Mouse (Mus musculus) MEL (cell line): ENCODE data around the gene Wwc1. TPM values are rescaled to one million over a fixed set of nuclear protein-coding genes. Genes with fewer than 3 reads are reported as not detected.

Experiments
- DNase-seq: peaks from one replicate; pipeline ENCODE4 v3.0.0; 2011; ENCODE audit warnings: low read depth, low spot score
- H3K27ac ChIP-seq: 2 replicates; pipeline ENCODE4 v1.5.1; 2012; ENCODE audit warnings: low read depth, mild to moderate bottlenecking, control low read depth, low read length, moderate library complexity; ENCODE audit not compliant: control insufficient read depth
- H3K27me3 ChIP-seq, 2 experiments: fragments of 150-350 bp in 1 of 2; sonication (generic) in 1 of 2; 2 replicates each; pipeline ENCODE4 v1.6.1; 2012; ENCODE audit warnings: low read length in 2 of 2, mild to moderate bottlenecking in 2 of 2, improper control_type of control experiment in 1 of 2, moderate library complexity in 1 of 2; ENCODE audit not compliant: insufficient read depth in 2 of 2, control insufficient read depth in 1 of 2
- H3K36me3 ChIP-seq, 2 experiments: 2 replicates each; pipeline ENCODE4 v1.6.1; 2012 to 2014; ENCODE audit warnings: low read length in 2 of 2, improper control_type of control experiment in 1 of 2, inconsistent platforms in 1 of 2, mild to moderate bottlenecking in 1 of 2; ENCODE audit not compliant: insufficient read depth in 2 of 2, control insufficient read depth in 1 of 2
- H3K4me1 ChIP-seq, 2 experiments: fragments of 150-350 bp in 1 of 2; sonication (generic) in 1 of 2; 2 replicates each; pipeline ENCODE4 v1.6.1; 2012; ENCODE audit warnings: low read length in 2 of 2, improper control_type of control experiment in 1 of 2, mild to moderate bottlenecking in 1 of 2; ENCODE audit not compliant: insufficient read depth in 2 of 2, control insufficient read depth in 1 of 2
- H3K4me3 ChIP-seq, 2 experiments: fragments of 150-350 bp in 1 of 2; sonication (generic) in 1 of 2; 2 replicates each; pipeline ENCODE4 v1.5.1; 2012; ENCODE audit warnings: low read depth in 2 of 2, low read length in 2 of 2, mild to moderate bottlenecking in 2 of 2, moderate library complexity in 2 of 2, control low read depth in 1 of 2, improper control_type of control experiment in 1 of 2; ENCODE audit not compliant: control insufficient read depth in 1 of 2, insufficient read depth in 1 of 2
- H3K79me2 ChIP-seq: 2 replicates; pipeline ENCODE4 v1.6.1; 2012; ENCODE audit warnings: mild to moderate bottlenecking, low read length, moderate library complexity; ENCODE audit not compliant: control insufficient read depth, poor library complexity, insufficient read depth
- H3K9ac ChIP-seq: 2 replicates; pipeline ENCODE4 v1.6.1; 2012; ENCODE audit warnings: low read depth, mild to moderate bottlenecking, control low read depth, low read length, moderate library complexity; ENCODE audit not compliant: control insufficient read depth, poor library complexity, severe bottlenecking
- H3K9me3 ChIP-seq: fragments of 150-350 bp; sonication (generic); replicated peaks from 2 replicates; pipeline ENCODE4 v1.6.1; 2012; ENCODE audit warnings: mild to moderate bottlenecking, low read length, improper control_type of control experiment, moderate library complexity; ENCODE audit not compliant: insufficient read depth
- CHD1 ChIP-seq: IDR thresholded peaks from 2 replicates; pipeline ENCODE4 v1.6.1; 2012; ENCODE audit warnings: low read depth, mild to moderate bottlenecking, inconsistent platforms, low read length, improper control_type of control experiment
- CHD2 ChIP-seq: IDR thresholded peaks from 2 replicates; pipeline ENCODE4 v1.6.1; 2011; ENCODE audit warnings: low read length, improper control_type of control experiment
- CTCF ChIP-seq, 3 experiments: IDR thresholded peaks in 2 of 3; conservative IDR thresholded peaks in 1 of 3; 2 replicates each; pipeline ENCODE4 v1.5.1; 2011 to 2012; ENCODE audit warnings: low read length in 3 of 3, low read depth in 2 of 3, mild to moderate bottlenecking in 2 of 3, improper control_type of control experiment in 1 of 3, inconsistent platforms in 1 of 3, mixed read lengths in 1 of 3, moderate library complexity in 1 of 3; ENCODE audit not compliant: control insufficient read depth in 1 of 3, insufficient read depth in 1 of 3, poor library complexity in 1 of 3, severe bottlenecking in 1 of 3
- ELF1 ChIP-seq: IDR thresholded peaks from 2 replicates; pipeline ENCODE4 v1.6.1; 2014; ENCODE audit warnings: low read depth, mild to moderate bottlenecking, inconsistent platforms, low read length, improper control_type of control experiment, moderate library complexity
- EP300 ChIP-seq, 2 experiments: IDR thresholded peaks; 2 replicates each; pipeline ENCODE4 v1.6.1; 2011; ENCODE audit warnings: improper control_type of control experiment in 2 of 2, low read length in 2 of 2, low read depth in 1 of 2, mild to moderate bottlenecking in 1 of 2
- ETS1 ChIP-seq: IDR thresholded peaks from 2 replicates; pipeline ENCODE4 v1.6.1; 2012; ENCODE audit warnings: low read depth, mild to moderate bottlenecking, inconsistent platforms, low read length, improper control_type of control experiment, moderate library complexity
- GABPA ChIP-seq: IDR thresholded peaks from 2 replicates; pipeline ENCODE4 v1.6.1; 2012; ENCODE audit warnings: low read depth, mild to moderate bottlenecking, inconsistent platforms, low read length, improper control_type of control experiment, moderate library complexity
- KAT2A ChIP-seq: conservative IDR thresholded peaks from 2 replicates; pipeline ENCODE4 v1.6.1; 2012; ENCODE audit warnings: low read depth, low read length, improper control_type of control experiment, inconsistent platforms
- MAX ChIP-seq: IDR thresholded peaks from 2 replicates; pipeline ENCODE4 v1.6.1; 2011; ENCODE audit warnings: low read length, improper control_type of control experiment
- MAZ ChIP-seq: IDR thresholded peaks from 2 replicates; pipeline ENCODE4 v1.6.1; 2012; ENCODE audit warnings: low read depth, mild to moderate bottlenecking, inconsistent platforms, low read length, improper control_type of control experiment
- MXI1 ChIP-seq: IDR thresholded peaks from 2 replicates; pipeline ENCODE4 v1.6.1; 2011; ENCODE audit warnings: mild to moderate bottlenecking, low read depth, low read length, improper control_type of control experiment
- MYC ChIP-seq: IDR thresholded peaks from 2 replicates; pipeline ENCODE4 v1.6.1; 2011; ENCODE audit warnings: low read depth, mild to moderate bottlenecking, low read length, improper control_type of control experiment, moderate library complexity
- NRF1 ChIP-seq: IDR thresholded peaks from 2 replicates; pipeline ENCODE4 v1.6.1; 2014; ENCODE audit warnings: low read depth, mild to moderate bottlenecking, inconsistent platforms, low read length, improper control_type of control experiment, moderate library complexity; ENCODE audit not compliant: poor library complexity, insufficient read depth, severe bottlenecking
- POLR2A ChIP-seq, 2 experiments: IDR thresholded peaks; 2 replicates each; pipeline ENCODE4 v1.6.1; 2011 to 2012; ENCODE audit warnings: low read length in 2 of 2, mild to moderate bottlenecking in 2 of 2, control low read depth in 1 of 2, improper control_type of control experiment in 1 of 2, low read depth in 1 of 2, moderate library complexity in 1 of 2; ENCODE audit not compliant: control insufficient read depth in 1 of 2, insufficient read depth in 1 of 2, poor library complexity in 1 of 2
- POLR2AphosphoS2 ChIP-seq: IDR thresholded peaks from 2 replicates; pipeline ENCODE4 v1.6.1; 2011; ENCODE audit warnings: low read length, improper control_type of control experiment
- POLR2AphosphoS5 ChIP-seq: IDR thresholded peaks from 2 replicates; pipeline ENCODE4 v1.6.1; 2012; ENCODE audit warnings: low read depth, borderline replicate concordance, mild to moderate bottlenecking, inconsistent platforms, low read length, moderate library complexity, mixed read lengths
- RAD21 ChIP-seq: IDR thresholded peaks from 2 replicates; pipeline ENCODE4 v1.6.1; 2011; ENCODE audit warnings: mild to moderate bottlenecking, low read depth, low read length, improper control_type of control experiment
- RCOR1 ChIP-seq: IDR thresholded peaks from 2 replicates; pipeline ENCODE4 v1.6.1; 2012; ENCODE audit warnings: low read depth, mild to moderate bottlenecking, inconsistent platforms, low read length, improper control_type of control experiment
- SIN3A ChIP-seq: IDR thresholded peaks from 2 replicates; pipeline ENCODE4 v1.6.1; 2012; ENCODE audit warnings: low read length, improper control_type of control experiment, inconsistent platforms
- SMC3 ChIP-seq: IDR thresholded peaks from 2 replicates; pipeline ENCODE4 v1.6.1; 2011; ENCODE audit warnings: low read depth, low read length, improper control_type of control experiment
- TBP ChIP-seq: IDR thresholded peaks from 2 replicates; pipeline ENCODE4 v1.8.0; 2011; ENCODE audit warnings: low read depth, low read length, improper control_type of control experiment
- TCF12 ChIP-seq: IDR thresholded peaks from 2 replicates; pipeline ENCODE4 v1.6.1; 2014; ENCODE audit warnings: low read depth, mild to moderate bottlenecking, inconsistent platforms, low read length, improper control_type of control experiment, moderate library complexity
- UBTF ChIP-seq: IDR thresholded peaks from 2 replicates; pipeline ENCODE4 v1.6.1; 2012; ENCODE audit warnings: low read depth, mild to moderate bottlenecking, inconsistent platforms, low read length, improper control_type of control experiment, moderate library complexity, borderline replicate concordance; ENCODE audit not compliant: insufficient read depth
- USF1 ChIP-seq: IDR thresholded peaks from 2 replicates; pipeline ENCODE4 v1.6.1; 2014; ENCODE audit warnings: low read depth, mild to moderate bottlenecking, inconsistent platforms, low read length, improper control_type of control experiment, moderate library complexity
- USF2 ChIP-seq, 2 experiments: IDR thresholded peaks; 2 replicates each; pipeline ENCODE4 v1.6.1; 2011 to 2012; ENCODE audit warnings: improper control_type of control experiment in 2 of 2, low read length in 2 of 2, borderline replicate concordance in 1 of 2, inconsistent platforms in 1 of 2, low read depth in 1 of 2, mild to moderate bottlenecking in 1 of 2; ENCODE audit not compliant: insufficient read depth in 1 of 2
- ZKSCAN1 ChIP-seq: IDR thresholded peaks from 2 replicates; pipeline ENCODE4 v1.6.1; 2012; ENCODE audit warnings: low read depth, mild to moderate bottlenecking, inconsistent platforms, low read length, improper control_type of control experiment, moderate library complexity
- ZNF384 ChIP-seq: IDR thresholded peaks from 2 replicates; pipeline ENCODE4 v1.6.1; 2012; ENCODE audit warnings: low read depth, mild to moderate bottlenecking, inconsistent platforms, low read length, improper control_type of control experiment
- polyA plus RNA-seq, 2 experiments: library from polyadenylated mRNA; stranded (reverse) in 1 of 2; unstranded in 1 of 2; fragments of >175 nt in 1 of 2; fragments of >200 nt in 1 of 2; gene quantifications; 2 replicates each; pipeline versions ENCODE4 v1.2.1 to v1.2.4; 2012; ENCODE audit warnings: low replicate concordance in 2 of 2, low read depth in 1 of 2; ENCODE audit not compliant: insufficient read length in 2 of 2, insufficient read depth in 1 of 2, missing spikeins in 1 of 2
- total RNA-seq: library from RNA; depleted of rRNA; stranded (reverse); fragments of 300-350 nt; gene quantifications from 2 replicates; pipeline ENCODE4 v1.2.3, GENCODE M21; 2012

Wwc1 gene
- total and polyA plus RNA-seq, 3 experiments, result 0.39 to 0.46 TPM; not detected in 1

DNA sequence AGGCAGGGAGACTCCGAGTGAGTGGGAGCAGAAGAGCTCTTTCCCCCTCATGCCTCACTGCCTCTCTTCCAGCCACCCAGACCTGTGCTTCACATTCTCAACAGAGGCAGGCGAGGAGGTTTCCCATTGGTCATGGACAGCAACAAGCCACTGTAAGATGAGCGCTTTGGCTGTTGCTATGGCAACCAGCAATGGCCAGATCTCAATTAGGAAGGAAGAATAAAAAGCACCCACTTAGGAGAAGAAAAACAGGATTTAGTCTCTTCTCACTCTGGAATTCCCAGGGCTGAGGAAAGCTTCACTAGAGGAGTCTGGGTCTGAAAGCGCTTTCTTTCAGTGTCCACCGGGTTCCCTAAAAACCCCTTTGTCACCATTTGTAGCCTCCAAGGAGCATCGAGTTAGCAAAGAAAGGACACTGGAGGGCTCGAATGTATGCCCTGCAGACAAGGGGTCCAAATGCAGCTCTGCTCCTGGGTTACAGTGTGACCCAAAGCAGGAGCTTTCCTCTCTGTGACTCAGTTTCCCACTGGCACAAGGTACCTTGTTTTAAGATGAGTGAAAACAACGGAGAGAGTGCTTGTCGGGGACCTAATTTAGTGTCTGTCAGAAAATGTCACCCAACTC is 115.2 kb downstream of the Wwc1 start:
- Histone ChIP-seq H3K27ac (no peak overlapping the region), H3K4me1 (no peaks in the 10 kb centered on the region), H3K9ac (no peak overlapping the region), H3K27me3 (no peaks in the 10 kb centered on the region), H3K79me2 (no peaks in the 10 kb centered on the region), H3K36me3 (no peaks in the 10 kb centered on the region), H3K4me3 (no peak overlapping the region), H3K9me3 (no peaks in the 10 kb centered on the region)
- TF ChIP-seq CHD1 (no peak), USF2 (IDR thresholded peaks at IDR 0.05; ENCODE audit: borderline replicate concordance in 1 of 2, insufficient read depth in 1 of 2, low read depth in 1 of 2, low read length in 2 of 2) (no peak), CTCF (IDR thresholded peaks at IDR 0.05 in 2 of 3, conservative IDR thresholded peaks at IDR 0.05 in 1 of 3; ENCODE audit: control insufficient read depth in 1 of 3, insufficient read depth in 1 of 3, low read depth in 2 of 3, low read length in 3 of 3, poor library complexity in 1 of 3, severe bottlenecking in 1 of 3) (no peak), KAT2A (no peak), ZNF384 (no peak), GABPA (no peak), POLR2AphosphoS5 (no peak), ELF1 (no peak), MAZ (no peak), SMC3 (no peak), RCOR1 (no peak), UBTF (no peak), TCF12 (no peak), CHD2 (no peak), NRF1 (no peak), TBP (no peak)
- no peak for DNase-seq

DNA sequence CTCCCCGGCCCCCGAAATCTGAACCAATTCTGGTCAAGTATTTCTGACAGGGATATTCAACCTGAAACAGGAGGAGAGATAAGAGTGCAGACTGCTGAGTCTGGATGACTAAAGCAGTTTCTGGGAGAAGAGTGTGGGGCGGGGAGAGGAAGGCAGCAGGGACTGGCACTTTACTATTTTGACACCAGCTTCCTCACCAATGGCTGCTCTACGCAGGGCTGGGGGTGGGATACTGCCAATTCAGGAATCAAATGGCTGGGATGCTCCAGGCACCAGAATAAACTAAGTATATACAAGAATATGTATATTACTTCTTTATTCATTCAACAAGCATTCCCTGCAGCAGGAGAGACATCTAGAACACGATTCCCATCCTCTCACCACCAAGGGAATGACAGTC is 116.7 kb downstream of the Wwc1 start:
- no peak overlapping the region for H3K9ac ChIP-seq
- TF ChIP-seq ELF1, result no peak
- TF ChIP-seq MYC, result no peak
- TF ChIP-seq SIN3A, result no peak
- TF ChIP-seq POLR2A (IDR thresholded peaks at IDR 0.05; ENCODE audit: control insufficient read depth in 1 of 2, insufficient read depth in 1 of 2, low read depth in 1 of 2, low read length in 2 of 2, poor library complexity in 1 of 2), result no peak
- no peak for TF ChIP-seq RAD21
- no peak for TF ChIP-seq RCOR1
- no peak for TF ChIP-seq MXI1
- no peak for TF ChIP-seq POLR2AphosphoS2
- no peak for TF ChIP-seq ETS1
- TF ChIP-seq USF1, result no peak
- TF ChIP-seq MAX, result no peak
- no peak for TF ChIP-seq TBP
- no peak for TF ChIP-seq EP300 (IDR thresholded peaks at IDR 0.05; ENCODE audit: low read depth in 1 of 2, low read length in 2 of 2)
- TF ChIP-seq TCF12, result no peak
- TF ChIP-seq MAZ, result no peak
- no peak for TF ChIP-seq ZKSCAN1
- TF ChIP-seq, all 39 proteins: peak for 0
- Histone ChIP-seq H3K9me3 (no peaks in the 10 kb centered on the region), H3K27ac (no peak overlapping the region), H3K4me3 (no peak overlapping the region), H3K4me1 (no peaks in the 10 kb centered on the region), H3K27me3 (no peaks in the 10 kb centered on the region), H3K36me3 (no peaks in the 10 kb centered on the region), H3K79me2 (no peaks in the 10 kb centered on the region)
- no peak for DNase-seq
